Mouse (Mus musculus) heart, embryonic 12.5 days (tissue): ENCODE results near the gene Catsper1. TPM values are rescaled to one million over a fixed set of nuclear protein-coding genes. Genes with fewer than 3 reads are reported as not detected.
A peak's percentile ranks its signal among the peaks of the same experiment; 100 is the strongest.

Experiments
- ATAC-seq: fragments of 200-750 bp; cut with Nextera tagmentation; 2 replicates; pipeline ENCODE4 v1.8.0; 2017; ENCODE audit warnings: moderate TSS enrichment, moderate library complexity; ENCODE audit not compliant: insufficient number of reproducible peaks, low FRiP score
- H3K27ac ChIP-seq: fragments of 300-500 bp; sonication (generic); 2 replicates; pipeline ENCODE4 v1.5.1; 2016; ENCODE audit warnings: mild to moderate bottlenecking, moderate library complexity; ENCODE audit not compliant: poor library complexity, severe bottlenecking
- H3K27me3 ChIP-seq: fragments of 300-500 bp; sonication (generic); replicated peaks from 2 replicates; pipeline ENCODE4 v1.6.1; 2016; ENCODE audit warnings: mild to moderate bottlenecking, moderate library complexity
- H3K36me3 ChIP-seq: fragments of 300-500 bp; sonication (generic); 2 replicates; pipeline ENCODE4 v1.6.1; 2016; ENCODE audit warnings: mild to moderate bottlenecking, moderate library complexity
- H3K4me1 ChIP-seq: fragments of 300-500 bp; sonication (generic); replicated peaks from 2 replicates; pipeline ENCODE4 v1.6.1; 2016; ENCODE audit warnings: mild to moderate bottlenecking
- H3K4me2 ChIP-seq: fragments of 300-500 bp; sonication (generic); 2 replicates; pipeline ENCODE4 v1.6.1; 2016; ENCODE audit warnings: mild to moderate bottlenecking, moderate library complexity
- H3K4me3 ChIP-seq: fragments of 300-500 bp; sonication (generic); 2 replicates; pipeline ENCODE4 v1.5.1; 2016; ENCODE audit warnings: mild to moderate bottlenecking
- H3K9ac ChIP-seq: fragments of 300-500 bp; sonication (generic); 2 replicates; pipeline ENCODE4 v1.6.1; 2016; ENCODE audit warnings: mild to moderate bottlenecking, moderate library complexity
- H3K9me3 ChIP-seq: fragments of 300-500 bp; sonication (generic); replicated peaks from 2 replicates; pipeline ENCODE4 v1.6.1; 2016; ENCODE audit warnings: mild to moderate bottlenecking, moderate library complexity
- WGBS: fragments of 180-500 bp; shearing (Covaris S2); methylation state at CpG from one replicate; pipeline ENCODE4 v1.1.7; 2016; 5-methylcytosine and 5-hydroxymethylcytosine counted together
- polyA plus RNA-seq: library from polyadenylated mRNA; unstranded; fragments of >200 nt; fragmentation: Nextera tagmentation; extraction: Ambion mirVana; gene quantifications from 2 replicates; pipeline ENCODE4 v1.2.1, GENCODE M21; 2016

Gene Catsper1
- polyA plus RNA-seq, 1 experiment from 2014 or later, result not detected

- ATAC-seq, result no peak
- no CpG with 5 or more reads among the region's 1 CpGs for WGBS
- Histone ChIP-seq H3K4me1 (no peaks in the 10 kb centered on the region), H3K4me3 (no peak overlapping the region), H3K4me2 (no peak overlapping the region), H3K27me3 (no peaks in the 10 kb centered on the region), H3K36me3 (no peaks in the 10 kb centered on the region), H3K9ac (no peak overlapping the region), H3K9me3 (no peaks in the 10 kb centered on the region), H3K27ac (no peak overlapping the region)
Measured at GRCm38 (mm10) chr19:5356080-5356479, 20.5 kb downstream of the Catsper1 start.

GRCm38 (mm10) chr19:5362186-5362585, 26.6 kb downstream of the Catsper1 start:
- Histone ChIP-seq H3K9me3 (no peaks in the 10 kb centered on the region), H3K9ac (no peak overlapping the region), H3K4me3 (no peak overlapping the region), H3K4me2 (no peak overlapping the region), H3K36me3 (peaks cover 21% of the 10 kb centered on the region), H3K27me3 (no peaks in the 10 kb centered on the region), H3K27ac (no peak overlapping the region), H3K4me1 (peaks cover 11% of the 10 kb centered on the region)
- 79% methylated on average over 2 of the region's 2 CpGs for WGBS
- no peak for ATAC-seq

- peaks cover 23% of the 10 kb centered on the region for H3K4me1 ChIP-seq
- H3K27ac ChIP-seq, result no peak overlapping the region
- WGBS, result 91% methylated on average over 2 of the region's 2 CpGs
- no peak for ATAC-seq
- no peaks in the 10 kb centered on the region for H3K27me3 ChIP-seq
- no peak overlapping the region for H3K4me3 ChIP-seq
- no peak overlapping the region for H3K9ac ChIP-seq
- H3K9me3 ChIP-seq, result no peaks in the 10 kb centered on the region
- H3K36me3 ChIP-seq, result peaks cover 33% of the 10 kb centered on the region
- no peak overlapping the region for H3K4me2 ChIP-seq
Measured at GRCm38 (mm10) chr19:5364124-5364523, 28.6 kb downstream of the Catsper1 start.

- WGBS, result 16% methylated on average over 11 of the region's 11 CpGs
- H3K36me3 ChIP-seq, result peaks cover 49% of the 10 kb centered on the region
- ATAC-seq, result no peak
- H3K4me1 ChIP-seq, result peaks cover 23% of the 10 kb centered on the region
- H3K27me3 ChIP-seq, result no peaks in the 10 kb centered on the region
- H3K9me3 ChIP-seq, result no peaks in the 10 kb centered on the region
- peak overlapping the region; percentile 98 for H3K27ac ChIP-seq
- peak overlapping the region; percentile 99 for H3K4me3 ChIP-seq
- peak overlapping the region; percentile 97 for H3K4me2 ChIP-seq
- H3K9ac ChIP-seq, result peak overlapping the region; percentile 87
Measured at GRCm38 (mm10) chr19:5365751-5366150, 30.2 kb downstream of the Catsper1 start.

GRCm38 (mm10) chr19:5366175-5367052, 30.9 kb downstream of the Catsper1 start, which contains the start of gene Eif1ad:
Gene Eif1ad, plus strand, starts transcription at chr19:5366741.
- ATAC-seq, result peak; percentile 94
- Histone ChIP-seq H3K9me3 (no peaks in the 10 kb centered on the region), H3K9ac (peak within 1 kb of the TSS; percentile 87), H3K4me1 (peaks cover 23% of the 10 kb centered on the region), H3K4me2 (peak within 1 kb of the TSS; percentile 97), H3K36me3 (peaks cover 53% of the 10 kb centered on the region), H3K27me3 (no peaks in the 10 kb centered on the region), H3K4me3 (peak within 1 kb of the TSS; percentile 99), H3K27ac (peak within 1 kb of the TSS; percentile 98)
- under 1% methylated on average over 88 of the region's 92 CpGs for WGBS

- no peaks in the 10 kb centered on the region for H3K27me3 ChIP-seq
- peak within 1 kb of the TSS; percentile 98 for H3K27ac ChIP-seq
- peak within 1 kb of the TSS; percentile 87 for H3K9ac ChIP-seq
- ATAC-seq, result peak; percentile 7; the same call in 1 of the 2 replicates
- peaks cover 59% of the 10 kb centered on the region for H3K36me3 ChIP-seq
- H3K4me3 ChIP-seq, result peak within 1 kb of the TSS; percentile 99
- peaks cover 19% of the 10 kb centered on the region for H3K4me1 ChIP-seq
- H3K9me3 ChIP-seq, result no peaks in the 10 kb centered on the region
- WGBS, result under 1% methylated on average over 33 of the region's 33 CpGs
- peak within 1 kb of the TSS; percentile 97 for H3K4me2 ChIP-seq
Measured at GRCm38 (mm10) chr19:5367053-5367359, 31.5 kb downstream of the Catsper1 start, which contains the start of gene Banf1. Gene Banf1, minus strand, starts transcription at chr19:5367168.

GRCm38 (mm10) chr19:5367455-5367854, 31.9 kb downstream of the Catsper1 start:
- peak overlapping the region; percentile 99 for H3K4me3 ChIP-seq
- whole genome bisulfite sequencing, result 9% methylated on average over 11 of the region's 11 CpGs
- peaks cover 19% of the 10 kb centered on the region for H3K4me1 ChIP-seq
- no peaks in the 10 kb centered on the region for H3K27me3 ChIP-seq
- H3K27ac ChIP-seq, result peak overlapping the region; percentile 98
- peak overlapping the region; percentile 87 for H3K9ac ChIP-seq
- no peaks in the 10 kb centered on the region for H3K9me3 ChIP-seq
- H3K36me3 ChIP-seq, result peaks cover 63% of the 10 kb centered on the region
- peak overlapping the region; percentile 97 for H3K4me2 ChIP-seq
- ATAC-seq, result no peak

GRCm38 (mm10) chr19:5370932-5371331, 35.4 kb downstream of the Catsper1 start:
- Histone ChIP-seq H3K27ac (no peak overlapping the region), H3K27me3 (no peaks in the 10 kb centered on the region), H3K9ac (no peak overlapping the region), H3K4me3 (no peak overlapping the region), H3K4me1 (peaks cover 13% of the 10 kb centered on the region), H3K36me3 (peaks cover 51% of the 10 kb centered on the region), H3K9me3 (no peaks in the 10 kb centered on the region), H3K4me2 (no peak overlapping the region)
- no peak for ATAC-seq
- 85% methylated on average over 3 of the region's 3 CpGs for whole genome bisulfite sequencing

- ATAC-seq, result no peak
- no peak overlapping the region for H3K9ac ChIP-seq
- no peak overlapping the region for H3K27ac ChIP-seq
- peaks cover 9% of the 10 kb centered on the region for H3K4me1 ChIP-seq
- 89% methylated on average over 7 of the region's 7 CpGs for WGBS
- peaks cover 60% of the 10 kb centered on the region for H3K36me3 ChIP-seq
- H3K27me3 ChIP-seq, result no peaks in the 10 kb centered on the region
- H3K9me3 ChIP-seq, result no peaks in the 10 kb centered on the region
- no peak overlapping the region for H3K4me2 ChIP-seq
- no peak overlapping the region for H3K4me3 ChIP-seq
Measured at GRCm38 (mm10) chr19:5372724-5373123, 37.2 kb downstream of the Catsper1 start.

GRCm38 (mm10) chr19:5374177-5374576, 38.6 kb downstream of the Catsper1 start:
- Histone ChIP-seq H3K27me3 (no peaks in the 10 kb centered on the region), H3K9me3 (no peaks in the 10 kb centered on the region), H3K27ac (no peak overlapping the region), H3K4me3 (no peak overlapping the region), H3K4me2 (no peak overlapping the region), H3K9ac (no peak overlapping the region), H3K36me3 (peaks cover 62% of the 10 kb centered on the region), H3K4me1 (no peaks in the 10 kb centered on the region)
- ATAC-seq, result no peak
- WGBS, result 54% methylated on average over 4 of the region's 4 CpGs

GRCm38 (mm10) chr19:5374748-5375147, 39.2 kb downstream of the Catsper1 start:
- peaks cover 62% of the 10 kb centered on the region for H3K36me3 ChIP-seq
- no peaks in the 10 kb centered on the region for H3K9me3 ChIP-seq
- H3K4me3 ChIP-seq, result no peak overlapping the region
- no peak overlapping the region for H3K9ac ChIP-seq
- no peak overlapping the region for H3K27ac ChIP-seq
- ATAC-seq, result no peak
- H3K27me3 ChIP-seq, result no peaks in the 10 kb centered on the region
- no peaks in the 10 kb centered on the region for H3K4me1 ChIP-seq
- WGBS, result 66% methylated on average over 4 of the region's 4 CpGs
- no peak overlapping the region for H3K4me2 ChIP-seq
